Mouse (Mus musculus): ENCODE data around the gene Slc38a8.

Gene Slc38a8

GRCm38 (mm10) chr8:119501598-119501997 is at the start of gene Slc38a8:
Gene Slc38a8, minus strand, starts transcription at chr8:119501698.
- in situ Hi-C loops (cut with MboI; ENCODE audit: low pct_unique_long_range_greater_than_20kb in 1 of 2, low sequenced_read_pairs in 2 of 2, unreplicated experiment in 1 of 2), result no loop called here

- in situ Hi-C loops (cut with MboI; ENCODE audit: low pct_unique_long_range_greater_than_20kb in 1 of 2, low sequenced_read_pairs in 2 of 2, unreplicated experiment in 1 of 2), result no loop called here
Observed at GRCm38 (mm10) chr8:119548560-119549113, 47.1 kb upstream of the Slc38a8 start.

GRCm38 (mm10) chr8:119547019-119547691 is 45.7 kb upstream of the Slc38a8 start:
- in situ Hi-C loops (cut with MboI; ENCODE audit: low pct_unique_long_range_greater_than_20kb in 1 of 2, low sequenced_read_pairs in 2 of 2, unreplicated experiment in 1 of 2), result no loop called here

GRCm38 (mm10) chr8:119545791-119546190 is 44.3 kb upstream of the Slc38a8 start:
- in situ Hi-C loops (cut with MboI; ENCODE audit: low pct_unique_long_range_greater_than_20kb in 1 of 2, low sequenced_read_pairs in 2 of 2, unreplicated experiment in 1 of 2), result no loop called here

- in situ Hi-C loops (cut with MboI; ENCODE audit: low pct_unique_long_range_greater_than_20kb in 1 of 2, low sequenced_read_pairs in 2 of 2, unreplicated experiment in 1 of 2), result no loop called here
Observed at GRCm38 (mm10) chr8:119545180-119545579, 43.7 kb upstream of the Slc38a8 start.

GRCm38 (mm10) chr8:119544606-119545005 is 43.1 kb upstream of the Slc38a8 start:
- in situ Hi-C loops (cut with MboI; ENCODE audit: low pct_unique_long_range_greater_than_20kb in 1 of 2, low sequenced_read_pairs in 2 of 2, unreplicated experiment in 1 of 2), result no loop called here

GRCm38 (mm10) chr8:119531973-119532372 is 30.5 kb upstream of the Slc38a8 start:
- in situ Hi-C loops (cut with MboI; ENCODE audit: low pct_unique_long_range_greater_than_20kb in 1 of 2, low sequenced_read_pairs in 2 of 2, unreplicated experiment in 1 of 2), result no loop called here

GRCm38 (mm10) chr8:119531397-119531796 is 29.9 kb upstream of the Slc38a8 start:
- in situ Hi-C loops (cut with MboI; ENCODE audit: low pct_unique_long_range_greater_than_20kb in 1 of 2, low sequenced_read_pairs in 2 of 2, unreplicated experiment in 1 of 2), result no loop called here

GRCm38 (mm10) chr8:119530937-119531336 is 29.4 kb upstream of the Slc38a8 start:
- in situ Hi-C loops (cut with MboI; ENCODE audit: low pct_unique_long_range_greater_than_20kb in 1 of 2, low sequenced_read_pairs in 2 of 2, unreplicated experiment in 1 of 2), result no loop called here

- in situ Hi-C loops (cut with MboI; ENCODE audit: low pct_unique_long_range_greater_than_20kb in 1 of 2, low sequenced_read_pairs in 2 of 2, unreplicated experiment in 1 of 2), result no loop called here
Observed at GRCm38 (mm10) chr8:119528762-119529161, 27.3 kb upstream of the Slc38a8 start.

- in situ Hi-C loops (cut with MboI; ENCODE audit: low pct_unique_long_range_greater_than_20kb in 1 of 2, low sequenced_read_pairs in 2 of 2, unreplicated experiment in 1 of 2), result no loop called here
Observed at GRCm38 (mm10) chr8:119520102-119520501, 18.6 kb upstream of the Slc38a8 start.

GRCm38 (mm10) chr8:119516674-119517073 is 15.2 kb upstream of the Slc38a8 start:
- in situ Hi-C loops (cut with MboI; ENCODE audit: low pct_unique_long_range_greater_than_20kb in 1 of 2, low sequenced_read_pairs in 2 of 2, unreplicated experiment in 1 of 2), result no loop called here

GRCm38 (mm10) chr8:119515767-119516166 is 14.3 kb upstream of the Slc38a8 start:
- in situ Hi-C loops (cut with MboI; ENCODE audit: low pct_unique_long_range_greater_than_20kb in 1 of 2, low sequenced_read_pairs in 2 of 2, unreplicated experiment in 1 of 2), result no loop called here

GRCm38 (mm10) chr8:119514940-119515339 is 13.4 kb upstream of the Slc38a8 start:
- in situ Hi-C loops (cut with MboI; ENCODE audit: low pct_unique_long_range_greater_than_20kb in 1 of 2, low sequenced_read_pairs in 2 of 2, unreplicated experiment in 1 of 2), result no loop called here

- in situ Hi-C loops (cut with MboI; ENCODE audit: low pct_unique_long_range_greater_than_20kb in 1 of 2, low sequenced_read_pairs in 2 of 2, unreplicated experiment in 1 of 2), result no loop called here
Observed at GRCm38 (mm10) chr8:119513405-119513804, 11.9 kb upstream of the Slc38a8 start.

- in situ Hi-C loops (cut with MboI; ENCODE audit: low pct_unique_long_range_greater_than_20kb in 1 of 2, low sequenced_read_pairs in 2 of 2, unreplicated experiment in 1 of 2), result no loop called here
Observed at GRCm38 (mm10) chr8:119511722-119512121, 10.2 kb upstream of the Slc38a8 start.

- in situ Hi-C loops (cut with MboI; ENCODE audit: low pct_unique_long_range_greater_than_20kb in 1 of 2, low sequenced_read_pairs in 2 of 2, unreplicated experiment in 1 of 2), result no loop called here
Observed at GRCm38 (mm10) chr8:119510471-119510870, 9.0 kb upstream of the Slc38a8 start.

- in situ Hi-C loops (cut with MboI; ENCODE audit: low pct_unique_long_range_greater_than_20kb in 1 of 2, low sequenced_read_pairs in 2 of 2, unreplicated experiment in 1 of 2), result no loop called here
Observed at GRCm38 (mm10) chr8:119506106-119506505, 4.6 kb upstream of the Slc38a8 start.

- in situ Hi-C loops (cut with MboI; ENCODE audit: low pct_unique_long_range_greater_than_20kb in 1 of 2, low sequenced_read_pairs in 2 of 2, unreplicated experiment in 1 of 2), result no loop called here
Observed at GRCm38 (mm10) chr8:119505488-119505887, 4.0 kb upstream of the Slc38a8 start.

- in situ Hi-C loops (cut with MboI; ENCODE audit: low pct_unique_long_range_greater_than_20kb in 1 of 2, low sequenced_read_pairs in 2 of 2, unreplicated experiment in 1 of 2), result no loop called here
Observed at GRCm38 (mm10) chr8:119503191-119503767, 1.8 kb upstream of the Slc38a8 start.
